Mouse (Mus musculus) hindbrain, embryonic 14.5 days (tissue): ENCODE results near the gene Tada1. TPM values are rescaled to one million over a fixed set of nuclear protein-coding genes. Genes with fewer than 3 reads are reported as not detected.

Experiments
- ATAC-seq: fragments of 200-750 bp; cut with Nextera tagmentation; 2 replicates; pipeline ENCODE4 v1.8.0; 2017; ENCODE audit warnings: moderate number of reproducible peaks, mild to moderate bottlenecking, moderate TSS enrichment, moderate library complexity; ENCODE audit not compliant: low FRiP score
- DNase-seq: peaks from one replicate; pipeline ENCODE4 v3.0.0-alpha.2; 2015; ENCODE audit warnings: low spot score
- H3K27ac ChIP-seq: fragments of 300-500 bp; sonication (generic); 2 replicates; pipeline ENCODE4 v1.5.1; 2014; ENCODE audit warnings: mild to moderate bottlenecking, moderate library complexity
- H3K27me3 ChIP-seq: fragments of 300-500 bp; sonication (generic); 2 replicates; pipeline ENCODE4 v1.6.1; 2014; ENCODE audit warnings: mild to moderate bottlenecking, low read length, mixed read lengths; ENCODE audit not compliant: control insufficient read depth, insufficient read depth
- H3K36me3 ChIP-seq: fragments of 300-500 bp; sonication (generic); replicated peaks from 2 replicates; pipeline ENCODE4 v1.6.1; 2014; ENCODE audit not compliant: control insufficient read depth, insufficient read depth
- H3K4me1 ChIP-seq: fragments of 300-500 bp; sonication (generic); replicated peaks from 2 replicates; pipeline ENCODE4 v1.6.1; 2014; ENCODE audit warnings: antibody characterized with exemption, low read length, mixed read lengths; ENCODE audit not compliant: control insufficient read depth, insufficient read depth
- H3K4me2 ChIP-seq: fragments of 300-500 bp; sonication (generic); replicated peaks from 2 replicates; pipeline ENCODE4 v1.6.1; 2014; ENCODE audit warnings: mild to moderate bottlenecking, moderate library complexity
- H3K4me3 ChIP-seq: fragments of 300-500 bp; sonication (generic); replicated peaks from 2 replicates; pipeline ENCODE4 v1.5.1; 2014; ENCODE audit warnings: mild to moderate bottlenecking, low read length
- H3K9ac ChIP-seq: fragments of 300-500 bp; sonication (generic); 2 replicates; pipeline ENCODE4 v1.6.1; 2014
- H3K9me3 ChIP-seq: fragments of 300-500 bp; sonication (generic); 2 replicates; pipeline ENCODE4 v1.6.1; 2016; ENCODE audit warnings: low read length; ENCODE audit not compliant: control insufficient read depth
- WGBS: fragments of 180-500 bp; shearing (Covaris S2); extraction: QIAGEN DNeasy Blood & Tissue Kit; methylation state at CpG from one replicate; pipeline ENCODE4 v1.1.7; 2014; 5-methylcytosine and 5-hydroxymethylcytosine counted together
- polyA plus RNA-seq: library from polyadenylated mRNA; unstranded; fragments of >200 nt; fragmentation: Nextera tagmentation; extraction: Ambion mirVana; gene quantifications from 2 replicates; pipeline ENCODE4 v1.2.1, GENCODE M21; 2014

Tada1 gene
- polyA plus RNA-seq, 1 experiment from 2014 or later = 77.8 TPM

DNA sequence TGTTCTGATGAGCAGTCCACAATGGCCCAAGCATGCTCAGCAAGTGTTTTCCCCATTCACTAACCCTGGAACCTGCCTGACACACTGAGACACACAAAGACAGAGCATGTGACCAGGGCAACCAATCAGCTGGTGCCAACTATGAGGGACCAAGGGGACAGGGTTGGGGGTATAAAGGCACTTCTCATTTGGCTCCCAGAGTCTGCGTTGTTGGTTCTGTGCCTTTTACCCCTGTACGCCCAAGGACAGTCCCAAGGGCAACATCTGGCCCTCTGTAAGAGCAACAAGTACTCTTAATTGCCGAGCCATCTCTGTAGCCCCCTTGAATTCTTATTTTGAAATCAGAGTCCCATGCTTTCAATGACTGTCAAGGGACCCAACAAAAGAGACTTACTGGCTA, 33.4 kb downstream of the Tada1 start:
- H3K4me3 ChIP-seq = no peak overlapping the region
- 0 out of 2 replicates have a peak, but pooled peaks cover 7% of the 10 kb centered on the region for H3K9me3 ChIP-seq
- no peak overlapping the region for H3K4me2 ChIP-seq
- H3K9ac ChIP-seq = no peak overlapping the region
- ATAC-seq = no peak
- DNase-seq = no peak
- H3K4me1 ChIP-seq = peaks cover 10% of the 10 kb centered on the region
- H3K36me3 ChIP-seq = peaks cover 8% of the 10 kb centered on the region
- no peaks in the 10 kb centered on the region for H3K27me3 ChIP-seq
- 93% methylated on average over 3 of the region's 3 CpGs for WGBS
- no peak overlapping the region for H3K27ac ChIP-seq

DNA sequence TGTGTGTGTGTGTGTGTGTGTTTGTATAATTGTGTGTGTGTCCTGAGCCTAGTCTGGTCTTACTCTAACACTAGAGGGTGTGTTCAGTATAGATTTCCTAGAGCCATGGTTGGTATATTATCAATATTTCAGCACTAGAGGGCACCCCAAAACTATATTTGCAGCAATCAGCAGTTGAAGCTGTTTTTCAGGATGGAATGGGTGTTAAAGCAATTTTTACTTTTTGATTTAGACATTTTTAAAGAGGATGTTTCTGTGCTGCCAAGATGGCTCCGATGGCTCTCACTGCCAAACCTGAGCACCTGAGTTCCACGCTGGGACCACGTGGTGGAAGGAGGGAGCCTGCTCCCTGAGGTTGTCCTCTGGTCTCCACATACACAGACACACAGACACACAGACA, 50.2 kb downstream of the Tada1 start:
- Histone ChIP-seq H3K4me3 (no peak overlapping the region), H3K4me2 (no peak overlapping the region), H3K27me3 (no peaks in the 10 kb centered on the region), H3K9me3 (no peaks in the 10 kb centered on the region), H3K36me3 (no peaks in the 10 kb centered on the region), H3K9ac (no peak overlapping the region), H3K27ac (no peak overlapping the region), H3K4me1 (no peaks in the 10 kb centered on the region)
- DNase-seq (peak; percentile 76), ATAC-seq (peak; percentile 53; the same call in 1 of the 2 replicates)
- WGBS = 65% methylated on average over 3 of the region's 3 CpGs

GRCm38 (mm10) chr1:166429809-166430431, 51.0 kb downstream of the Tada1 start:
- H3K4me1 ChIP-seq = no peaks in the 10 kb centered on the region
- no peaks in the 10 kb centered on the region for H3K36me3 ChIP-seq
- ATAC-seq = no peak
- WGBS = 66% methylated on average over 10 of the region's 10 CpGs
- DNase-seq = no peak
- H3K9me3 ChIP-seq = no peaks in the 10 kb centered on the region
- H3K27me3 ChIP-seq = no peaks in the 10 kb centered on the region
- no peak overlapping the region for H3K4me3 ChIP-seq
- H3K9ac ChIP-seq = no peak overlapping the region
- H3K4me2 ChIP-seq = no peak overlapping the region
- no peak overlapping the region for H3K27ac ChIP-seq

DNA sequence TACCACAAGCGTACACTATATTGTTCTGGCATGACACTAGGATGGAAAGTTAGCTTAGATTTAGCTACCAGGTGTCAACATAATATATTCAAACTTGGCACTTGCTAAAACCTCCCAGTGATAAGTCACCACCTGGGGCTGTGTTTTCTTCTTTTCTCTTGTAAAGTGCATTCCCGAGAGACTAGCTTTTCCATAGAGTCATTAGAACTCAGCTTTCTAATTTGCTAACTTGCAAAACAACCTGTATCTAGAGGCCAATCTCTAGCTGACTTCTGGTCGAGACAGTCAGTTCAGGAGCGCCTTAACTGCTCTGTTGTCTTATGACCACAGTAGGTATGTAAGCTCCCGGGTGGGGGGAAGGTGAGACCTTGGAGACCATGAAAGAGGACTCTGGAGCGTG, 60.5 kb downstream of the Tada1 start:
- no peaks in the 10 kb centered on the region for H3K4me1 ChIP-seq
- 71% methylated on average over 6 of the region's 6 CpGs for WGBS
- H3K9ac ChIP-seq = no peak overlapping the region
- no peak overlapping the region for H3K4me2 ChIP-seq
- no peak for DNase-seq
- no peaks in the 10 kb centered on the region for H3K9me3 ChIP-seq
- H3K27me3 ChIP-seq = no peaks in the 10 kb centered on the region
- H3K36me3 ChIP-seq = no peaks in the 10 kb centered on the region
- no peak for ATAC-seq
- no peak overlapping the region for H3K4me3 ChIP-seq
- H3K27ac ChIP-seq = no peak overlapping the region

- DNase-seq (no peak), ATAC-seq (no peak)
- H3K9me3 ChIP-seq = no peaks in the 10 kb centered on the region
- no peaks in the 10 kb centered on the region for H3K4me1 ChIP-seq
- H3K27ac ChIP-seq = no peak overlapping the region
- no peaks in the 10 kb centered on the region for H3K27me3 ChIP-seq
- no peak overlapping the region for H3K4me2 ChIP-seq
- H3K4me3 ChIP-seq = no peak overlapping the region
- 95% methylated on average over 3 of the region's 3 CpGs for WGBS
- no peaks in the 10 kb centered on the region for H3K36me3 ChIP-seq
- no peak overlapping the region for H3K9ac ChIP-seq
Measured at GRCm38 (mm10) chr1:166441992-166442391, 63.1 kb downstream of the Tada1 start.

Other genes with a start within 250 kb of the Tada1 start
- not detected in 2 replicates for gene Gpa33, start 248.9 kb upstream of the Tada1 start, polyA plus RNA-seq
- gene Mael, start 140.3 kb upstream of the Tada1 start, polyA plus RNA-seq = 0.20 TPM in 1 of 2 replicates, not detected in the other
- 3.6 and 4.1 TPM in 2 replicates for gene Ildr2, start 125.0 kb upstream of the Tada1 start, polyA plus RNA-seq
- 41.2 and 42.4 TPM in 2 replicates for gene Pogk, start 30.8 kb downstream of the Tada1 start, polyA plus RNA-seq
- not detected in 2 replicates for gene Gm4846, start 118.5 kb downstream of the Tada1 start, polyA plus RNA-seq